Mouse (Mus musculus): ENCODE measurements around the gene Opcml. TPM values are rescaled to one million over a fixed set of nuclear protein-coding genes. Genes with fewer than 3 reads are reported as not detected.

The Opcml gene
- polyA plus RNA-seq, 1 experiment from 2014 or later = 7.4 TPM

GRCm38 (mm10) chr9:28049157-28049556 lies 258.6 kb downstream of the Opcml start:
- Histone ChIP-seq H3K27ac (no peak overlapping the region), H3K36me3 (no peaks in the 10 kb centered on the region), H3K27me3 (replicated peaks) (no peaks in the 10 kb centered on the region), H3K9me3 (no peaks in the 10 kb centered on the region), H3K4me1 (no peaks in the 10 kb centered on the region), H3K9ac (no peak overlapping the region), H3K4me2 (replicated peaks) (no peak overlapping the region), H3K4me3 (no peak overlapping the region)
- 93% methylated on average over 2 of the region's 2 CpGs for WGBS
- ATAC-seq (ENCODE audit: low FRiP score, low read depth) = no peak

GRCm38 (mm10) chr9:28057171-28057845 lies 266.7 kb downstream of the Opcml start:
- H3K27ac ChIP-seq = no peak overlapping the region
- H3K36me3 ChIP-seq = no peaks in the 10 kb centered on the region
- no peaks in the 10 kb centered on the region for H3K27me3 ChIP-seq (replicated peaks)
- H3K4me3 ChIP-seq = no peak overlapping the region
- H3K9ac ChIP-seq = no peak overlapping the region
- no peak for ATAC-seq (ENCODE audit: low FRiP score, low read depth)
- WGBS = 70% methylated on average over 2 of the region's 2 CpGs
- H3K9me3 ChIP-seq = no peaks in the 10 kb centered on the region
- H3K4me1 ChIP-seq = no peaks in the 10 kb centered on the region
- H3K4me2 ChIP-seq (replicated peaks) = no peak overlapping the region

- Histone ChIP-seq H3K9me3 (no peaks in the 10 kb centered on the region), H3K4me2 (replicated peaks) (no peak overlapping the region), H3K27ac (no peak overlapping the region), H3K9ac (no peak overlapping the region), H3K4me3 (no peak overlapping the region), H3K27me3 (replicated peaks) (no peaks in the 10 kb centered on the region), H3K4me1 (no peaks in the 10 kb centered on the region), H3K36me3 (no peaks in the 10 kb centered on the region)
- ATAC-seq (ENCODE audit: low FRiP score, low read depth) = no peak
These were observed 274.6 kb downstream of the Opcml start for GRCm38 (mm10) chr9:28065126-28065525.

- Histone ChIP-seq H3K4me2 (replicated peaks) (no peak overlapping the region), H3K9ac (no peak overlapping the region), H3K4me3 (no peak overlapping the region), H3K27ac (no peak overlapping the region), H3K27me3 (replicated peaks) (no peaks in the 10 kb centered on the region), H3K36me3 (no peaks in the 10 kb centered on the region), H3K4me1 (peaks cover 8% of the 10 kb centered on the region), H3K9me3 (no peaks in the 10 kb centered on the region)
- 63% methylated on average over 4 of the region's 4 CpGs for WGBS
- ATAC-seq (ENCODE audit: low FRiP score, low read depth) = no peak
These were observed 290.1 kb downstream of the Opcml start for GRCm38 (mm10) chr9:28080694-28081093.

GRCm38 (mm10) chr9:28083754-28084153 lies 293.2 kb downstream of the Opcml start:
- Histone ChIP-seq H3K27me3 (replicated peaks) (no peaks in the 10 kb centered on the region), H3K4me1 (peaks cover 9% of the 10 kb centered on the region), H3K36me3 (no peaks in the 10 kb centered on the region), H3K4me3 (no peak overlapping the region), H3K27ac (no peak overlapping the region), H3K4me2 (replicated peaks) (no peak overlapping the region), H3K9ac (no peak overlapping the region), H3K9me3 (no peaks in the 10 kb centered on the region)
- 83% methylated on average over 3 of the region's 3 CpGs for WGBS
- ATAC-seq (ENCODE audit: low FRiP score, low read depth) = no peak

GRCm38 (mm10) chr9:28084273-28084726 lies 293.7 kb downstream of the Opcml start:
- Histone ChIP-seq H3K27ac (no peak overlapping the region), H3K4me3 (no peak overlapping the region), H3K9ac (no peak overlapping the region), H3K36me3 (no peaks in the 10 kb centered on the region), H3K9me3 (no peaks in the 10 kb centered on the region), H3K27me3 (replicated peaks) (no peaks in the 10 kb centered on the region), H3K4me1 (peaks cover 9% of the 10 kb centered on the region), H3K4me2 (replicated peaks) (no peak overlapping the region)
- 4% methylated on average over 2 of the region's 2 CpGs for WGBS
- 0 out of 2 replicates have a peak, but pooled peaks have one; percentile 33 for ATAC-seq (ENCODE audit: low FRiP score, low read depth)

- Histone ChIP-seq H3K4me1 (peaks cover 4% of the 10 kb centered on the region; the same call in 1 of the 2 replicates), H3K9ac (no peak overlapping the region), H3K27me3 (replicated peaks) (no peaks in the 10 kb centered on the region; the same call in 1 of the 2 replicates), H3K36me3 (no peaks in the 10 kb centered on the region), H3K27ac (no peak overlapping the region), H3K4me2 (replicated peaks) (no peak overlapping the region), H3K4me3 (no peak overlapping the region), H3K9me3 (no peaks in the 10 kb centered on the region)
- ATAC-seq (ENCODE audit: low FRiP score, low read depth) = 0 out of 2 replicates have a peak, but pooled peaks have one; percentile 33
- WGBS = 10% methylated on average over 1 of the region's 1 CpGs
These were observed 300.8 kb downstream of the Opcml start for GRCm38 (mm10) chr9:28091395-28091794.

GRCm38 (mm10) chr9:28094722-28095121 lies 304.1 kb downstream of the Opcml start:
- Histone ChIP-seq H3K4me1 (peaks cover 4% of the 10 kb centered on the region; the same call in 1 of the 2 replicates), H3K27me3 (replicated peaks) (no peaks in the 10 kb centered on the region; the same call in 1 of the 2 replicates), H3K36me3 (no peaks in the 10 kb centered on the region), H3K27ac (no peak overlapping the region), H3K4me2 (replicated peaks) (no peak overlapping the region), H3K9ac (no peak overlapping the region), H3K4me3 (no peak overlapping the region), H3K9me3 (no peaks in the 10 kb centered on the region)
- WGBS = 91% methylated on average over 4 of the region's 4 CpGs
- no peak for ATAC-seq (ENCODE audit: low FRiP score, low read depth)

GRCm38 (mm10) chr9:28096204-28096603 lies 305.6 kb downstream of the Opcml start:
- Histone ChIP-seq H3K4me1 (peaks cover 3% of the 10 kb centered on the region; the same call in 1 of the 2 replicates), H3K9me3 (no peaks in the 10 kb centered on the region), H3K4me3 (no peak overlapping the region), H3K9ac (no peak overlapping the region), H3K27me3 (replicated peaks) (no peaks in the 10 kb centered on the region; the same call in 1 of the 2 replicates), H3K4me2 (replicated peaks) (no peak overlapping the region), H3K27ac (no peak overlapping the region), H3K36me3 (no peaks in the 10 kb centered on the region)
- 92% methylated on average over 2 of the region's 2 CpGs for WGBS
- ATAC-seq (ENCODE audit: low FRiP score, low read depth) = no peak

- Histone ChIP-seq H3K36me3 (no peaks in the 10 kb centered on the region), H3K27me3 (replicated peaks) (no peaks in the 10 kb centered on the region), H3K27ac (no peak overlapping the region), H3K4me2 (replicated peaks) (no peak overlapping the region), H3K4me1 (no peaks in the 10 kb centered on the region), H3K9ac (no peak overlapping the region), H3K4me3 (no peak overlapping the region), H3K9me3 (no peaks in the 10 kb centered on the region)
- no peak for ATAC-seq (ENCODE audit: low FRiP score, low read depth)
These were observed 311.4 kb downstream of the Opcml start for GRCm38 (mm10) chr9:28101981-28102380.

GRCm38 (mm10) chr9:28121858-28122257 lies 331.3 kb downstream of the Opcml start:
- ATAC-seq (ENCODE audit: low FRiP score, low read depth) = no peak
- H3K9me3 ChIP-seq = no peaks in the 10 kb centered on the region
- no peaks in the 10 kb centered on the region for H3K27me3 ChIP-seq (replicated peaks)
- no peak overlapping the region for H3K4me2 ChIP-seq (replicated peaks)
- H3K4me1 ChIP-seq = no peaks in the 10 kb centered on the region
- H3K36me3 ChIP-seq = no peaks in the 10 kb centered on the region
- no peak overlapping the region for H3K9ac ChIP-seq
- no peak overlapping the region for H3K27ac ChIP-seq
- H3K4me3 ChIP-seq = no peak overlapping the region
- 81% methylated on average over 2 of the region's 2 CpGs for WGBS

GRCm38 (mm10) chr9:28128735-28129134 lies 338.2 kb downstream of the Opcml start:
- Histone ChIP-seq H3K9ac (no peak overlapping the region), H3K36me3 (no peaks in the 10 kb centered on the region), H3K27ac (no peak overlapping the region), H3K9me3 (no peaks in the 10 kb centered on the region), H3K4me2 (replicated peaks) (no peak overlapping the region), H3K4me1 (no peaks in the 10 kb centered on the region; the same call in 1 of the 2 replicates), H3K4me3 (no peak overlapping the region), H3K27me3 (replicated peaks) (no peaks in the 10 kb centered on the region)
- WGBS = 63% methylated on average over 1 of the region's 1 CpGs
- no peak for ATAC-seq (ENCODE audit: low FRiP score, low read depth)

GRCm38 (mm10) chr9:28131521-28131920 lies 340.9 kb downstream of the Opcml start:
- Histone ChIP-seq H3K4me3 (no peak overlapping the region), H3K4me1 (peaks cover 5% of the 10 kb centered on the region; the same call in 1 of the 2 replicates), H3K27ac (no peak overlapping the region), H3K9ac (no peak overlapping the region), H3K9me3 (no peaks in the 10 kb centered on the region), H3K36me3 (no peaks in the 10 kb centered on the region), H3K4me2 (replicated peaks) (no peak overlapping the region), H3K27me3 (replicated peaks) (no peaks in the 10 kb centered on the region)
- WGBS = 83% methylated on average over 1 of the region's 1 CpGs
- ATAC-seq (ENCODE audit: low FRiP score, low read depth) = no peak

All from neural tube, embryonic 12.5 days (tissue).